Comparison of ENCODE assay signal across 17 mouse cellular contexts in genomic region chrX:56659286-56659685, GRCm38 (mm10). TPM values are rescaled to one million over a fixed set of nuclear protein-coding genes. Genes with fewer than 3 reads are reported as not detected.
DNase-seq lines count a peak whose midpoint lies in the region; ATAC-seq lines count a peak whose summit lies in the region.
"Had no signal": no experiment of that assay in that cellular context is flagged by ENCODE, and none has a peak within 500 bp of the region (broad histone marks: within the 10 kb centered on the region; RNA-seq: fewer than 3 reads in every experiment).

No protein-coding gene starts in this region.

- H3K4me1 ChIP-seq in hindbrain, embryonic 10.5 days (replicated peaks) = peaks cover 29% of the 10 kb centered on the region
- no peaks in the 10 kb centered on the region for H3K4me1 ChIP-seq in hindbrain, embryonic 14.5 days (replicated peaks; ENCODE audit: control insufficient read depth, insufficient read depth, low read length)
- peaks cover 5% of the 10 kb centered on the region; the same call in 1 of the 2 replicates for H3K4me1 ChIP-seq in midbrain, embryonic 12.5 days
- no peaks in the 10 kb centered on the region for H3K4me1 ChIP-seq in midbrain, embryonic 14.5 days (ENCODE audit: control insufficient read depth, insufficient read depth, low read length)
- H3K4me1 ChIP-seq: hindbrain, embryonic 15.5 days; limb, embryonic 10.5 days had no signal

- no peak overlapping the region for H3K27ac ChIP-seq in hindbrain, embryonic 10.5 days
- H3K27ac ChIP-seq in hindbrain, embryonic 14.5 days = no peak overlapping the region
- no peak overlapping the region for H3K27ac ChIP-seq in midbrain, embryonic 12.5 days (replicated peaks)
- no peak overlapping the region for H3K27ac ChIP-seq in midbrain, embryonic 14.5 days (replicated peaks; ENCODE audit: low read depth, low read length)
- H3K27ac ChIP-seq: hindbrain, embryonic 15.5 days; limb, embryonic 10.5 days; stomach, postnatal 0 days had no signal

- H3K9me3 ChIP-seq in hindbrain, embryonic 10.5 days = no peaks in the 10 kb centered on the region
- H3K9me3 ChIP-seq in hindbrain, embryonic 14.5 days (ENCODE audit: control insufficient read depth, low read length) = no peaks in the 10 kb centered on the region
- no peaks in the 10 kb centered on the region for H3K9me3 ChIP-seq in midbrain, embryonic 12.5 days
- no peaks in the 10 kb centered on the region for H3K9me3 ChIP-seq in midbrain, embryonic 14.5 days (ENCODE audit: control insufficient read depth, low read length)
- H3K9me3 ChIP-seq: hindbrain, embryonic 15.5 days; limb, embryonic 10.5 days had no signal

- ATAC-seq in hindbrain, embryonic 14.5 days (ENCODE audit: low FRiP score) = no peak
- peak; percentile 52; the same call in 1 of the 2 replicates for ATAC-seq in midbrain, embryonic 12.5 days (ENCODE audit: low FRiP score, low read depth)
- ATAC-seq in midbrain, embryonic 14.5 days (ENCODE audit: low FRiP score, low TSS enrichment) = no peak
- ATAC-seq: forebrain, embryonic 14.5 days had no signal

- H3K9ac ChIP-seq in hindbrain, embryonic 14.5 days = no peak overlapping the region
- H3K9ac ChIP-seq in midbrain, embryonic 12.5 days (replicated peaks) = no peak overlapping the region
- no peak overlapping the region for H3K9ac ChIP-seq in midbrain, embryonic 14.5 days (replicated peaks; ENCODE audit: low read length)
- H3K9ac ChIP-seq: hindbrain, embryonic 15.5 days had no signal

- 38% methylated on average over 2 of the region's 2 CpGs for WGBS in hindbrain, embryonic 10.5 days
- WGBS in hindbrain, embryonic 14.5 days = 24% methylated on average over 2 of the region's 2 CpGs
- 13% methylated on average over 2 of the region's 2 CpGs for WGBS in midbrain, embryonic 12.5 days
- WGBS in midbrain, embryonic 14.5 days = 21% methylated on average over 2 of the region's 2 CpGs

- intact Hi-C loops in left cerebral cortex, postnatal 4 days (cut with DNase I) = no loop called here

- DNase-seq in hindbrain, embryonic 10.5 days (ENCODE audit: low spot score) = peak; percentile 17
- no peak for DNase-seq in hindbrain, embryonic 14.5 days (ENCODE audit: low spot score)
- DNase-seq in midbrain, embryonic 14.5 days = no peak
- peak; percentile 64 for DNase-seq in cerebellum, adult 9-11 months
- DNase-seq in left cerebral cortex, postnatal 4 days = no peak
- DNase-seq in ovary, postnatal 10 days (ENCODE audit: low spot score) = no peak
- DNase-seq: kidney, adult 18-20 months; kidney, postnatal 36 days; lung, adult 2 months; lung, postnatal 36 days had no signal

- no peaks in the 10 kb centered on the region for H3K27me3 ChIP-seq in hindbrain, embryonic 10.5 days (ENCODE audit: insufficient read depth, poor library complexity, severe bottlenecking)
- no peaks in the 10 kb centered on the region for H3K27me3 ChIP-seq in hindbrain, embryonic 14.5 days (ENCODE audit: control insufficient read depth, insufficient read depth, low read length)
- H3K27me3 ChIP-seq in midbrain, embryonic 12.5 days = no peaks in the 10 kb centered on the region
- H3K27me3 ChIP-seq in midbrain, embryonic 14.5 days (ENCODE audit: control insufficient read depth, insufficient read depth, low read length) = no peaks in the 10 kb centered on the region
- H3K27me3 ChIP-seq: hindbrain, embryonic 15.5 days had no signal

- no peak overlapping the region for H3K4me3 ChIP-seq in hindbrain, embryonic 10.5 days
- no peak overlapping the region for H3K4me3 ChIP-seq in hindbrain, embryonic 14.5 days (replicated peaks; ENCODE audit: low read length)
- H3K4me3 ChIP-seq in midbrain, embryonic 12.5 days = no peak overlapping the region
- H3K4me3 ChIP-seq in midbrain, embryonic 14.5 days (replicated peaks; ENCODE audit: low read depth, low read length) = no peak overlapping the region
- H3K4me3 ChIP-seq: erythroblast, embryonic 14.5 days; hindbrain, embryonic 15.5 days; limb, embryonic 10.5 days had no signal

- no peak overlapping the region for H3K4me2 ChIP-seq in hindbrain, embryonic 14.5 days (replicated peaks)
- H3K4me2 ChIP-seq in midbrain, embryonic 12.5 days (replicated peaks) = no peak overlapping the region
- H3K4me2 ChIP-seq in midbrain, embryonic 14.5 days (ENCODE audit: low read length) = no peak overlapping the region
- H3K4me2 ChIP-seq: hindbrain, embryonic 15.5 days; liver, embryonic 11.5 days had no signal

- H3K36me3 ChIP-seq in hindbrain, embryonic 10.5 days = 0 out of 2 replicates have a peak, but pooled peaks cover 4% of the 10 kb centered on the region
- H3K36me3 ChIP-seq in hindbrain, embryonic 14.5 days (replicated peaks; ENCODE audit: control insufficient read depth, insufficient read depth) = no peaks in the 10 kb centered on the region
- no peaks in the 10 kb centered on the region for H3K36me3 ChIP-seq in midbrain, embryonic 12.5 days
- peaks cover 8% of the 10 kb centered on the region; the same call in 1 of the 2 replicates for H3K36me3 ChIP-seq in midbrain, embryonic 14.5 days (ENCODE audit: control insufficient read depth, insufficient read depth, low read length)
- H3K36me3 ChIP-seq: limb, embryonic 10.5 days had no signal

RNA-seq across cellular contexts. Expression of gene Slc9a6, which starts 49.7 kb away (rescaled TPM):
- polyA plus RNA-seq in hindbrain, embryonic 10.5 days (2016; fragmentation: Nextera tagmentation; extraction: Ambion mirVana) = 13.3 and 15.6 TPM in 2 replicates
- 53.3 and 69.0 TPM in 2 replicates for polyA plus RNA-seq in hindbrain, embryonic 14.5 days (2014; fragmentation: Nextera tagmentation; extraction: Ambion mirVana)
- polyA plus RNA-seq in midbrain, embryonic 12.5 days (2016; fragmentation: Nextera tagmentation; extraction: Ambion mirVana) = 30.2 and 37.2 TPM in 2 replicates
- polyA plus RNA-seq in midbrain, embryonic 14.5 days (2014; fragmentation: Nextera tagmentation; extraction: Ambion mirVana) = 48.7 and 55.1 TPM in 2 replicates
- total RNA-seq in left cerebral cortex, postnatal 4 days (2021) = 100 to 1,000 TPM; 103 to 116 TPM

Comparison
In these comparisons a context has a peak if more than half of its experiments do, and no peak if none do; other contexts are left out.
1. DNase-seq: peak in hindbrain, embryonic 10.5 days (single experiment) and cerebellum, adult 9-11 months (single experiment); none in hindbrain, embryonic 14.5 days (single experiment), midbrain, embryonic 14.5 days (single experiment), left cerebral cortex, postnatal 4 days (single experiment) and ovary, postnatal 10 days (single experiment).